Mouse (Mus musculus): ENCODE results near the gene Pdik1l. TPM values are rescaled to one million over a fixed set of nuclear protein-coding genes. Genes with fewer than 3 reads are reported as not detected.
"Not testable (repeated sequence)": the region's sequence is repeated elsewhere in the genome, so short reads cannot be mapped to it uniquely, and the experiment has no call there.

Pdik1l gene
- polyA plus RNA-seq, 1 experiment from 2014 or later: 13.5 TPM

- Histone ChIP-seq H3K9me3 (ENCODE audit: control insufficient read depth, low read length) (no peaks in the 10 kb centered on the region), H3K4me1 (ENCODE audit: control insufficient read depth in 2 of 2, insufficient read depth in 2 of 2, low read length in 2 of 2) (peaks cover 7 to 8% of the 10 kb centered on the region in 2 experiments; a peak in 3 of 4 replicates), H3K4me3 (ENCODE audit: control insufficient read depth in 1 of 2, insufficient read depth in 1 of 2, low read depth in 1 of 2, low read length in 2 of 2) (peak overlapping the region; percentile 19 to 22), H3K36me3 (ENCODE audit: control insufficient read depth, insufficient read depth, low read length) (peaks cover 27% of the 10 kb centered on the region), H3K27ac (replicated peaks in 1 of 2; ENCODE audit: control insufficient read depth in 1 of 2, insufficient read depth in 1 of 2, low read depth in 2 of 2, low read length in 2 of 2) (peak overlapping the region in 1 of 2 experiments; percentile 41; a peak in 1 of 4 replicates), H3K9ac (ENCODE audit: low read length) (peak overlapping the region; percentile 55; the same call in 1 of the 2 replicates), H3K4me2 (ENCODE audit: low read length) (peak overlapping the region; percentile 65), H3K27me3 (ENCODE audit: control insufficient read depth, insufficient read depth, low read length) (no peaks in the 10 kb centered on the region)
- 1% methylated on average over 14 of the region's 14 CpGs for WGBS
- ATAC-seq (ENCODE audit: insufficient number of reproducible peaks, insufficient read depth, low FRiP score, low read depth): no peak
These were observed 14.0 kb downstream of the Pdik1l start for GRCm38 (mm10) chr4:134273417-134274345.

- Histone ChIP-seq H3K27me3 (ENCODE audit: control insufficient read depth, insufficient read depth, low read length) (no peaks in the 10 kb centered on the region), H3K4me2 (ENCODE audit: low read length) (peak overlapping the region; percentile 65), H3K4me3 (ENCODE audit: control insufficient read depth in 1 of 2, insufficient read depth in 1 of 2, low read depth in 1 of 2, low read length in 2 of 2) (peak overlapping the region; percentile 19 to 22), H3K9me3 (ENCODE audit: control insufficient read depth, low read length) (no peaks in the 10 kb centered on the region), H3K4me1 (ENCODE audit: control insufficient read depth in 2 of 2, insufficient read depth in 2 of 2, low read length in 2 of 2) (peaks cover 7 to 8% of the 10 kb centered on the region in 2 experiments; a peak in 3 of 4 replicates), H3K27ac (replicated peaks in 1 of 2; ENCODE audit: control insufficient read depth in 1 of 2, insufficient read depth in 1 of 2, low read depth in 2 of 2, low read length in 2 of 2) (no peak overlapping the region), H3K9ac (ENCODE audit: low read length) (peak overlapping the region; percentile 55; the same call in 1 of the 2 replicates), H3K36me3 (ENCODE audit: control insufficient read depth, insufficient read depth, low read length) (peaks cover 19% of the 10 kb centered on the region)
- 14% methylated on average over 12 of the region's 13 CpGs for WGBS
- ATAC-seq (ENCODE audit: insufficient number of reproducible peaks, insufficient read depth, low FRiP score, low read depth): no peak
These were observed 14.8 kb downstream of the Pdik1l start for GRCm38 (mm10) chr4:134272731-134273416.

GRCm38 (mm10) chr4:134271979-134272378 lies 15.7 kb downstream of the Pdik1l start:
- Histone ChIP-seq H3K36me3 (ENCODE audit: control insufficient read depth, insufficient read depth, low read length) (peaks cover 10% of the 10 kb centered on the region), H3K9ac (ENCODE audit: low read length) (no peak overlapping the region), H3K27ac (replicated peaks in 1 of 2; ENCODE audit: control insufficient read depth in 1 of 2, insufficient read depth in 1 of 2, low read depth in 2 of 2, low read length in 2 of 2) (no peak overlapping the region), H3K27me3 (ENCODE audit: control insufficient read depth, insufficient read depth, low read length) (no peaks in the 10 kb centered on the region), H3K4me1 (ENCODE audit: control insufficient read depth in 2 of 2, insufficient read depth in 2 of 2, low read length in 2 of 2) (peaks cover 7 to 8% of the 10 kb centered on the region in 2 experiments; a peak in 3 of 4 replicates), H3K9me3 (ENCODE audit: control insufficient read depth, low read length) (no peaks in the 10 kb centered on the region), H3K4me3 (ENCODE audit: control insufficient read depth in 1 of 2, insufficient read depth in 1 of 2, low read depth in 1 of 2, low read length in 2 of 2) (no peak overlapping the region), H3K4me2 (ENCODE audit: low read length) (no peak overlapping the region)
- WGBS: 82% methylated on average over 7 of the region's 7 CpGs
- no peak for ATAC-seq (ENCODE audit: insufficient number of reproducible peaks, insufficient read depth, low FRiP score, low read depth)

GRCm38 (mm10) chr4:134269622-134270021 lies 18.1 kb downstream of the Pdik1l start:
- H3K27ac ChIP-seq (replicated peaks in 1 of 2; ENCODE audit: control insufficient read depth in 1 of 2, insufficient read depth in 1 of 2, low read depth in 2 of 2, low read length in 2 of 2); H3K9ac ChIP-seq (ENCODE audit: low read length); ATAC-seq (ENCODE audit: insufficient number of reproducible peaks, insufficient read depth, low FRiP score, low read depth); H3K4me3 ChIP-seq (ENCODE audit: control insufficient read depth in 1 of 2, insufficient read depth in 1 of 2, low read depth in 1 of 2, low read length in 2 of 2); H3K36me3 ChIP-seq (ENCODE audit: control insufficient read depth, insufficient read depth, low read length); H3K9me3 ChIP-seq (ENCODE audit: control insufficient read depth, low read length); H3K27me3 ChIP-seq (ENCODE audit: control insufficient read depth, insufficient read depth, low read length); H3K4me1 ChIP-seq (ENCODE audit: control insufficient read depth in 2 of 2, insufficient read depth in 2 of 2, low read length in 2 of 2); H3K4me2 ChIP-seq (ENCODE audit: low read length): not testable (repeated sequence)

GRCm38 (mm10) chr4:134268102-134268655 lies 19.5 kb downstream of the Pdik1l start:
- Histone ChIP-seq H3K9me3 (ENCODE audit: control insufficient read depth, low read length) (no peaks in the 10 kb centered on the region), H3K9ac (ENCODE audit: low read length) (no peak overlapping the region), H3K27me3 (ENCODE audit: control insufficient read depth, insufficient read depth, low read length) (no peaks in the 10 kb centered on the region), H3K4me2 (ENCODE audit: low read length) (no peak overlapping the region), H3K36me3 (ENCODE audit: control insufficient read depth, insufficient read depth, low read length) (no peaks in the 10 kb centered on the region), H3K4me3 (ENCODE audit: control insufficient read depth in 1 of 2, insufficient read depth in 1 of 2, low read depth in 1 of 2, low read length in 2 of 2) (no peak overlapping the region), H3K4me1 (ENCODE audit: control insufficient read depth in 2 of 2, insufficient read depth in 2 of 2, low read length in 2 of 2) (peaks cover 3 to 5% of the 10 kb centered on the region in 2 experiments; a peak in 3 of 4 replicates), H3K27ac (replicated peaks in 1 of 2; ENCODE audit: control insufficient read depth in 1 of 2, insufficient read depth in 1 of 2, low read depth in 2 of 2, low read length in 2 of 2) (no peak overlapping the region)
- ATAC-seq (ENCODE audit: insufficient number of reproducible peaks, insufficient read depth, low FRiP score, low read depth): no peak
- WGBS: 83% methylated on average over 19 of the region's 19 CpGs

GRCm38 (mm10) chr4:134265860-134266585 lies 21.7 kb downstream of the Pdik1l start:
- Histone ChIP-seq H3K36me3 (ENCODE audit: control insufficient read depth, insufficient read depth, low read length) (no peaks in the 10 kb centered on the region), H3K9me3 (ENCODE audit: control insufficient read depth, low read length) (no peaks in the 10 kb centered on the region), H3K27me3 (ENCODE audit: control insufficient read depth, insufficient read depth, low read length) (no peaks in the 10 kb centered on the region), H3K4me2 (ENCODE audit: low read length) (no peak overlapping the region), H3K27ac (replicated peaks in 1 of 2; ENCODE audit: control insufficient read depth in 1 of 2, insufficient read depth in 1 of 2, low read depth in 2 of 2, low read length in 2 of 2) (no peak overlapping the region), H3K4me1 (ENCODE audit: control insufficient read depth in 2 of 2, insufficient read depth in 2 of 2, low read length in 2 of 2) (no peaks in the 10 kb centered on the region), H3K9ac (ENCODE audit: low read length) (no peak overlapping the region), H3K4me3 (ENCODE audit: control insufficient read depth in 1 of 2, insufficient read depth in 1 of 2, low read depth in 1 of 2, low read length in 2 of 2) (no peak overlapping the region)
- no peak for ATAC-seq (ENCODE audit: insufficient number of reproducible peaks, insufficient read depth, low FRiP score, low read depth)
- 66% methylated on average over 9 of the region's 9 CpGs for WGBS

GRCm38 (mm10) chr4:134263191-134263590 lies 24.5 kb downstream of the Pdik1l start:
- WGBS: 33% methylated on average over 6 of the region's 6 CpGs
- no peak for ATAC-seq (ENCODE audit: insufficient number of reproducible peaks, insufficient read depth, low FRiP score, low read depth)

More at GRCm38 (mm10) chr4:134263191-134263590, 24.5 kb downstream of the Pdik1l start:
- no peaks in the 10 kb centered on the region for H3K36me3 ChIP-seq (ENCODE audit: control insufficient read depth, insufficient read depth, low read length)
- H3K9me3 ChIP-seq (ENCODE audit: control insufficient read depth, low read length): no peaks in the 10 kb centered on the region
- H3K27me3 ChIP-seq (ENCODE audit: control insufficient read depth, insufficient read depth, low read length): no peaks in the 10 kb centered on the region
- no peak overlapping the region for H3K4me3 ChIP-seq (ENCODE audit: control insufficient read depth in 1 of 2, insufficient read depth in 1 of 2, low read depth in 1 of 2, low read length in 2 of 2)
- H3K9ac ChIP-seq (ENCODE audit: low read length): no peak overlapping the region
- H3K4me1 ChIP-seq (ENCODE audit: control insufficient read depth in 2 of 2, insufficient read depth in 2 of 2, low read length in 2 of 2): peaks cover 0 to under 1% of the 10 kb centered on the region in 2 experiments; a peak in 2 of 4 replicates
- no peak overlapping the region for H3K4me2 ChIP-seq (ENCODE audit: low read length)
- H3K27ac ChIP-seq (replicated peaks in 1 of 2; ENCODE audit: control insufficient read depth in 1 of 2, insufficient read depth in 1 of 2, low read depth in 2 of 2, low read length in 2 of 2): no peak overlapping the region

Data from heart, embryonic 14.5 days (tissue).